Mouse (Mus musculus) CH12.LX (cell line): ENCODE results near the gene Snx9.

ENCODE experiments used
- CHD1 ChIP-seq: IDR thresholded peaks from 2 replicates; pipeline ENCODE4 v1.6.1; 2012; ENCODE audit warnings: low read depth, low read length, improper control_type of control experiment, inconsistent platforms
- CTCF ChIP-seq, 2 experiments: IDR thresholded peaks in 1 of 2; conservative IDR thresholded peaks in 1 of 2; 2 replicates each; pipeline ENCODE4 v1.5.1; 2011 to 2012; ENCODE audit warnings: low read depth in 2 of 2, low read length in 2 of 2, improper control_type of control experiment in 1 of 2, inconsistent platforms in 1 of 2, mild to moderate bottlenecking in 1 of 2, moderate library complexity in 1 of 2
- POLR2A ChIP-seq: IDR thresholded peaks from 2 replicates; pipeline ENCODE4 v1.6.1; 2011; ENCODE audit warnings: low read depth, mild to moderate bottlenecking, improper control_type of control experiment, low read length
- UBTF ChIP-seq: IDR thresholded peaks from 2 replicates; pipeline ENCODE4 v1.6.1; 2012; ENCODE audit warnings: low read depth, mild to moderate bottlenecking, inconsistent platforms, low read length, improper control_type of control experiment, moderate library complexity
- ZC3H11A ChIP-seq: IDR thresholded peaks from 2 replicates; pipeline ENCODE4 v1.6.1; 2012; ENCODE audit warnings: low read depth, mild to moderate bottlenecking, inconsistent platforms, low read length, improper control_type of control experiment

GRCm38 (mm10) chr17:5829930-5830329, 11.2 kb upstream of the Snx9 start:
- TF ChIP-seq UBTF (no peak), POLR2A (no peak), ZC3H11A (no peak), CHD1 (no peak), CTCF (conservative IDR thresholded peaks at IDR 0.05 in 1 of 2, IDR thresholded peaks at IDR 0.05 in 1 of 2; ENCODE audit: low read depth in 2 of 2, low read length in 2 of 2) (no peak)
